Mouse (Mus musculus) MEL (cell line): Measurements from ENCODE around the gene Itpk1. TPM values are rescaled to one million over a fixed set of nuclear protein-coding genes. Genes with fewer than 3 reads are reported as not detected.

ENCODE experiments used
- DNase-seq: peaks from one replicate; pipeline ENCODE4 v3.0.0; 2011; ENCODE audit warnings: low read depth, low spot score
- H3K27ac ChIP-seq: 2 replicates; pipeline ENCODE4 v1.5.1; 2012; ENCODE audit warnings: low read depth, mild to moderate bottlenecking, control low read depth, low read length, moderate library complexity; ENCODE audit not compliant: control insufficient read depth
- H3K27me3 ChIP-seq, 2 experiments: fragments of 150-350 bp in 1 of 2; sonication (generic) in 1 of 2; 2 replicates each; pipeline ENCODE4 v1.6.1; 2012; ENCODE audit warnings: low read length in 2 of 2, mild to moderate bottlenecking in 2 of 2, improper control_type of control experiment in 1 of 2, moderate library complexity in 1 of 2; ENCODE audit not compliant: insufficient read depth in 2 of 2, control insufficient read depth in 1 of 2
- H3K36me3 ChIP-seq, 2 experiments: 2 replicates each; pipeline ENCODE4 v1.6.1; 2012 to 2014; ENCODE audit warnings: low read length in 2 of 2, improper control_type of control experiment in 1 of 2, inconsistent platforms in 1 of 2, mild to moderate bottlenecking in 1 of 2; ENCODE audit not compliant: insufficient read depth in 2 of 2, control insufficient read depth in 1 of 2
- H3K4me1 ChIP-seq, 2 experiments: fragments of 150-350 bp in 1 of 2; sonication (generic) in 1 of 2; 2 replicates each; pipeline ENCODE4 v1.6.1; 2012; ENCODE audit warnings: low read length in 2 of 2, improper control_type of control experiment in 1 of 2, mild to moderate bottlenecking in 1 of 2; ENCODE audit not compliant: insufficient read depth in 2 of 2, control insufficient read depth in 1 of 2
- H3K4me3 ChIP-seq, 2 experiments: fragments of 150-350 bp in 1 of 2; sonication (generic) in 1 of 2; 2 replicates each; pipeline ENCODE4 v1.5.1; 2012; ENCODE audit warnings: low read depth in 2 of 2, low read length in 2 of 2, mild to moderate bottlenecking in 2 of 2, moderate library complexity in 2 of 2, control low read depth in 1 of 2, improper control_type of control experiment in 1 of 2; ENCODE audit not compliant: control insufficient read depth in 1 of 2, insufficient read depth in 1 of 2
- H3K79me2 ChIP-seq: 2 replicates; pipeline ENCODE4 v1.6.1; 2012; ENCODE audit warnings: mild to moderate bottlenecking, low read length, moderate library complexity; ENCODE audit not compliant: control insufficient read depth, poor library complexity, insufficient read depth
- H3K9ac ChIP-seq: 2 replicates; pipeline ENCODE4 v1.6.1; 2012; ENCODE audit warnings: low read depth, mild to moderate bottlenecking, control low read depth, low read length, moderate library complexity; ENCODE audit not compliant: control insufficient read depth, poor library complexity, severe bottlenecking
- H3K9me3 ChIP-seq: fragments of 150-350 bp; sonication (generic); replicated peaks from 2 replicates; pipeline ENCODE4 v1.6.1; 2012; ENCODE audit warnings: mild to moderate bottlenecking, low read length, improper control_type of control experiment, moderate library complexity; ENCODE audit not compliant: insufficient read depth
- CHD1 ChIP-seq: IDR thresholded peaks from 2 replicates; pipeline ENCODE4 v1.6.1; 2012; ENCODE audit warnings: low read depth, mild to moderate bottlenecking, inconsistent platforms, low read length, improper control_type of control experiment
- CHD2 ChIP-seq: IDR thresholded peaks from 2 replicates; pipeline ENCODE4 v1.6.1; 2011; ENCODE audit warnings: low read length, improper control_type of control experiment
- CTCF ChIP-seq, 3 experiments: IDR thresholded peaks in 2 of 3; conservative IDR thresholded peaks in 1 of 3; 2 replicates each; pipeline ENCODE4 v1.5.1; 2011 to 2012; ENCODE audit warnings: low read length in 3 of 3, low read depth in 2 of 3, mild to moderate bottlenecking in 2 of 3, improper control_type of control experiment in 1 of 3, inconsistent platforms in 1 of 3, mixed read lengths in 1 of 3, moderate library complexity in 1 of 3; ENCODE audit not compliant: control insufficient read depth in 1 of 3, insufficient read depth in 1 of 3, poor library complexity in 1 of 3, severe bottlenecking in 1 of 3
- E2F4 ChIP-seq: IDR thresholded peaks from 2 replicates; pipeline ENCODE4 v1.6.1; 2011; ENCODE audit warnings: low read depth, low read length, improper control_type of control experiment, borderline replicate concordance
- EP300 ChIP-seq, 2 experiments: IDR thresholded peaks; 2 replicates each; pipeline ENCODE4 v1.6.1; 2011; ENCODE audit warnings: improper control_type of control experiment in 2 of 2, low read length in 2 of 2, low read depth in 1 of 2, mild to moderate bottlenecking in 1 of 2
- ETS1 ChIP-seq: IDR thresholded peaks from 2 replicates; pipeline ENCODE4 v1.6.1; 2012; ENCODE audit warnings: low read depth, mild to moderate bottlenecking, inconsistent platforms, low read length, improper control_type of control experiment, moderate library complexity
- HCFC1 ChIP-seq: IDR thresholded peaks from 2 replicates; pipeline ENCODE4 v1.6.1; 2012; ENCODE audit warnings: low read depth, mild to moderate bottlenecking, inconsistent platforms, low read length, improper control_type of control experiment, moderate library complexity
- KAT2A ChIP-seq: conservative IDR thresholded peaks from 2 replicates; pipeline ENCODE4 v1.6.1; 2012; ENCODE audit warnings: low read depth, low read length, improper control_type of control experiment, inconsistent platforms
- MAX ChIP-seq: IDR thresholded peaks from 2 replicates; pipeline ENCODE4 v1.6.1; 2011; ENCODE audit warnings: low read length, improper control_type of control experiment
- MYB ChIP-seq: IDR thresholded peaks from 2 replicates; pipeline ENCODE4 v1.6.1; 2011; ENCODE audit warnings: mild to moderate bottlenecking, low read depth, low read length, improper control_type of control experiment
- MYC ChIP-seq: IDR thresholded peaks from 2 replicates; pipeline ENCODE4 v1.6.1; 2011; ENCODE audit warnings: low read depth, mild to moderate bottlenecking, low read length, improper control_type of control experiment, moderate library complexity
- NELFE ChIP-seq: IDR thresholded peaks from 2 replicates; pipeline ENCODE4 v1.6.1; 2011; ENCODE audit warnings: low read depth, low read length, improper control_type of control experiment
- NRF1 ChIP-seq: IDR thresholded peaks from 2 replicates; pipeline ENCODE4 v1.6.1; 2014; ENCODE audit warnings: low read depth, mild to moderate bottlenecking, inconsistent platforms, low read length, improper control_type of control experiment, moderate library complexity; ENCODE audit not compliant: poor library complexity, insufficient read depth, severe bottlenecking
- POLR2A ChIP-seq, 2 experiments: IDR thresholded peaks; 2 replicates each; pipeline ENCODE4 v1.6.1; 2011 to 2012; ENCODE audit warnings: low read length in 2 of 2, mild to moderate bottlenecking in 2 of 2, control low read depth in 1 of 2, improper control_type of control experiment in 1 of 2, low read depth in 1 of 2, moderate library complexity in 1 of 2; ENCODE audit not compliant: control insufficient read depth in 1 of 2, insufficient read depth in 1 of 2, poor library complexity in 1 of 2
- POLR2AphosphoS2 ChIP-seq: IDR thresholded peaks from 2 replicates; pipeline ENCODE4 v1.6.1; 2011; ENCODE audit warnings: low read length, improper control_type of control experiment
- RAD21 ChIP-seq: IDR thresholded peaks from 2 replicates; pipeline ENCODE4 v1.6.1; 2011; ENCODE audit warnings: mild to moderate bottlenecking, low read depth, low read length, improper control_type of control experiment
- RCOR1 ChIP-seq: IDR thresholded peaks from 2 replicates; pipeline ENCODE4 v1.6.1; 2012; ENCODE audit warnings: low read depth, mild to moderate bottlenecking, inconsistent platforms, low read length, improper control_type of control experiment
- SIN3A ChIP-seq: IDR thresholded peaks from 2 replicates; pipeline ENCODE4 v1.6.1; 2012; ENCODE audit warnings: low read length, improper control_type of control experiment, inconsistent platforms
- SMC3 ChIP-seq: IDR thresholded peaks from 2 replicates; pipeline ENCODE4 v1.6.1; 2011; ENCODE audit warnings: low read depth, low read length, improper control_type of control experiment
- TAL1 ChIP-seq: IDR thresholded peaks from 2 replicates; pipeline ENCODE4 v1.6.1; 2012; ENCODE audit warnings: mild to moderate bottlenecking, inconsistent platforms, low read length, moderate library complexity, mixed read lengths
- TBP ChIP-seq: IDR thresholded peaks from 2 replicates; pipeline ENCODE4 v1.8.0; 2011; ENCODE audit warnings: low read depth, low read length, improper control_type of control experiment
- USF2 ChIP-seq, 2 experiments: IDR thresholded peaks; 2 replicates each; pipeline ENCODE4 v1.6.1; 2011 to 2012; ENCODE audit warnings: improper control_type of control experiment in 2 of 2, low read length in 2 of 2, borderline replicate concordance in 1 of 2, inconsistent platforms in 1 of 2, low read depth in 1 of 2, mild to moderate bottlenecking in 1 of 2; ENCODE audit not compliant: insufficient read depth in 1 of 2
- ZKSCAN1 ChIP-seq: IDR thresholded peaks from 2 replicates; pipeline ENCODE4 v1.6.1; 2012; ENCODE audit warnings: low read depth, mild to moderate bottlenecking, inconsistent platforms, low read length, improper control_type of control experiment, moderate library complexity
- ZMIZ1 ChIP-seq: IDR thresholded peaks from 2 replicates; pipeline ENCODE4 v1.6.1; 2012; ENCODE audit warnings: low read depth, mild to moderate bottlenecking, inconsistent platforms, low read length, improper control_type of control experiment, moderate library complexity
- ZNF384 ChIP-seq: IDR thresholded peaks from 2 replicates; pipeline ENCODE4 v1.6.1; 2012; ENCODE audit warnings: low read depth, mild to moderate bottlenecking, inconsistent platforms, low read length, improper control_type of control experiment
- polyA plus RNA-seq, 2 experiments: library from polyadenylated mRNA; stranded (reverse) in 1 of 2; unstranded in 1 of 2; fragments of >175 nt in 1 of 2; fragments of >200 nt in 1 of 2; gene quantifications; 2 replicates each; pipeline versions ENCODE4 v1.2.1 to v1.2.4; 2012; ENCODE audit warnings: low replicate concordance in 2 of 2, low read depth in 1 of 2; ENCODE audit not compliant: insufficient read length in 2 of 2, insufficient read depth in 1 of 2, missing spikeins in 1 of 2
- total RNA-seq: library from RNA; depleted of rRNA; stranded (reverse); fragments of 300-350 nt; gene quantifications from 2 replicates; pipeline ENCODE4 v1.2.3, GENCODE M21; 2012; rRNA removed

The Itpk1 gene
- total RNA-seq (10.5 and 12.0 TPM in 2 replicates), polyA plus RNA-seq (10 to 100 TPM in 1 of 2 experiments, not detected in 1; 25.7 TPM)

GRCm38 (mm10) chr12:102704457-102705198 is at the start of gene Itpk1:
TSS of gene Itpk1 (minus strand) at chr12:102704930.
- Histone ChIP-seq H3K79me2 (peaks cover 26% of the 10 kb centered on the region), H3K9ac (peak within 1 kb of the TSS; percentile 84), H3K36me3 (peaks cover 0 to 5% of the 10 kb centered on the region in 2 experiments; a peak in 2 of 4 replicates), H3K27ac (peak within 1 kb of the TSS; percentile 62), H3K27me3 (no peaks in the 10 kb centered on the region), H3K4me3 (peak within 1 kb of the TSS; percentile 93 to 98), H3K4me1 (peaks cover 9 to 20% of the 10 kb centered on the region in 2 experiments), H3K9me3 (no peaks in the 10 kb centered on the region)
- TF ChIP-seq MYC (no peak), POLR2AphosphoS2 (no peak), NELFE (peak; percentile 53), TAL1 (no peak), CHD1 (no peak), NRF1 (0 out of 2 replicates have a peak, but pooled peaks have one; percentile 25), HCFC1 (no peak), TBP (no peak), CTCF (IDR thresholded peaks at IDR 0.05 in 2 of 3, conservative IDR thresholded peaks at IDR 0.05 in 1 of 3; ENCODE audit: control insufficient read depth in 1 of 3, insufficient read depth in 1 of 3, low read depth in 2 of 3, low read length in 3 of 3, poor library complexity in 1 of 3, severe bottlenecking in 1 of 3) (no peak), POLR2A (IDR thresholded peaks at IDR 0.05; ENCODE audit: control insufficient read depth in 1 of 2, insufficient read depth in 1 of 2, low read depth in 1 of 2, low read length in 2 of 2, poor library complexity in 1 of 2) (peak; percentile 31 to 49; a peak in 2 of 4 replicates), E2F4 (no peak), MYB (no peak), ZKSCAN1 (no peak)
- peak; percentile 52 for DNase-seq

- no peaks in the 10 kb centered on the region for H3K9me3 ChIP-seq
- no peak overlapping the region for H3K4me3 ChIP-seq
- H3K27ac ChIP-seq: 0 out of 2 replicates have a peak overlapping the region, but pooled peaks have one; percentile 5
- peaks cover 49% of the 10 kb centered on the region for H3K79me2 ChIP-seq
- no peaks in the 10 kb centered on the region for H3K27me3 ChIP-seq
- peaks cover 8 to 19% of the 10 kb centered on the region in 2 experiments; a peak in 3 of 4 replicates for H3K4me1 ChIP-seq
- DNase-seq: no peak
- H3K36me3 ChIP-seq: peaks cover 2 to 36% of the 10 kb centered on the region in 2 experiments; a peak in 3 of 4 replicates
- TF ChIP-seq KAT2A: no peak
- no peak for TF ChIP-seq RCOR1
- no peak for TF ChIP-seq CHD2
- TF ChIP-seq CTCF (IDR thresholded peaks at IDR 0.05 in 2 of 3, conservative IDR thresholded peaks at IDR 0.05 in 1 of 3; ENCODE audit: control insufficient read depth in 1 of 3, insufficient read depth in 1 of 3, low read depth in 2 of 3, low read length in 3 of 3, poor library complexity in 1 of 3, severe bottlenecking in 1 of 3): no peak
- TF ChIP-seq EP300 (IDR thresholded peaks at IDR 0.05; ENCODE audit: low read depth in 1 of 2, low read length in 2 of 2): no peak
- TF ChIP-seq SMC3: no peak
- no peak for TF ChIP-seq RAD21
- TF ChIP-seq ETS1: no peak
- TF ChIP-seq ZMIZ1: no peak
- TF ChIP-seq ZNF384: no peak
- TF ChIP-seq TBP: no peak
- no peak for TF ChIP-seq E2F4
- no peak for TF ChIP-seq USF2 (IDR thresholded peaks at IDR 0.05; ENCODE audit: borderline replicate concordance in 1 of 2, insufficient read depth in 1 of 2, low read depth in 1 of 2, low read length in 2 of 2)
- TF ChIP-seq MAX: no peak
- TF ChIP-seq SIN3A: no peak
- no peak overlapping the region for H3K9ac ChIP-seq
These were observed 43.5 kb upstream of the Itpk1 start for GRCm38 (mm10) chr12:102748256-102748655.
